Mouse (Mus musculus): Measurements from ENCODE around the gene Ubxn7. TPM values are rescaled to one million over a fixed set of nuclear protein-coding genes. Genes with fewer than 3 reads are reported as not detected.

Ubxn7 gene
- polyA plus RNA-seq, 2 experiments = 18.6 to 23.7 TPM

GRCm38 (mm10) chr16:32417457-32417856 lies 85.4 kb downstream of the Ubxn7 start:
- H3K9ac ChIP-seq (ENCODE audit: low read depth, low read length, severe bottlenecking) = no peak overlapping the region
- no peak overlapping the region for H3K4me3 ChIP-seq (replicated peaks; ENCODE audit: low read length)
- H3K9me3 ChIP-seq (ENCODE audit: control insufficient read depth, low read length) = no peaks in the 10 kb centered on the region
- no peaks in the 10 kb centered on the region for H3K27me3 ChIP-seq (ENCODE audit: control insufficient read depth, insufficient read depth, low read length)
- no peak for ATAC-seq (ENCODE audit: low FRiP score, low read depth)
- H3K4me2 ChIP-seq (replicated peaks; ENCODE audit: low read depth, low read length, severe bottlenecking) = no peak overlapping the region
- DNase-seq (ENCODE audit: low spot score) = no peak
- WGBS = 57% methylated on average over 1 of the region's 1 CpGs
- no peak for TF ChIP-seq POLR2A (IDR thresholded peaks at IDR 0.05; ENCODE audit: borderline replicate concordance, extremely low read depth, insufficient read depth, insufficient read length)
- no peaks in the 10 kb centered on the region for H3K36me3 ChIP-seq (ENCODE audit: control insufficient read depth, insufficient read depth, low read length)
- H3K27ac ChIP-seq (replicated peaks; ENCODE audit: low read depth, low read length) = no peak overlapping the region
- peaks cover 6% of the 10 kb centered on the region; the same call in 1 of the 2 replicates for H3K4me1 ChIP-seq (ENCODE audit: control insufficient read depth, insufficient read depth, low read length)

- Histone ChIP-seq H3K4me1 (ENCODE audit: control insufficient read depth, insufficient read depth, low read length) (peaks cover 6% of the 10 kb centered on the region; the same call in 1 of the 2 replicates), H3K4me2 (replicated peaks; ENCODE audit: low read depth, low read length, severe bottlenecking) (peak within 1 kb of the TSS; percentile 55), H3K36me3 (ENCODE audit: control insufficient read depth, insufficient read depth, low read length) (no peaks in the 10 kb centered on the region), H3K27me3 (ENCODE audit: control insufficient read depth, insufficient read depth, low read length) (no peaks in the 10 kb centered on the region), H3K9ac (ENCODE audit: low read depth, low read length, severe bottlenecking) (peak within 1 kb of the TSS; percentile 72), H3K27ac (replicated peaks; ENCODE audit: low read depth, low read length) (peak within 1 kb of the TSS; percentile 96), H3K9me3 (ENCODE audit: control insufficient read depth, low read length) (no peaks in the 10 kb centered on the region), H3K4me3 (replicated peaks; ENCODE audit: low read length) (peak within 1 kb of the TSS; percentile 57)
- WGBS = 2% methylated on average over 45 of the region's 45 CpGs
- peak; percentile 61; the same call in 1 of the 2 replicates for TF ChIP-seq POLR2A (IDR thresholded peaks at IDR 0.05; ENCODE audit: borderline replicate concordance, extremely low read depth, insufficient read depth, insufficient read length)
- DNase-seq (ENCODE audit: low spot score) (peak; percentile 95), ATAC-seq (ENCODE audit: low FRiP score, low read depth) (peak; percentile 98)
These were observed 87.7 kb downstream of the Ubxn7 start, which contains the start of gene Tctex1d2 for GRCm38 (mm10) chr16:32419517-32420483. Gene Tctex1d2 (plus strand): TSS chr16:32419702.

GRCm38 (mm10) chr16:32427506-32427905 lies 95.4 kb downstream of the Ubxn7 start:
- 94% methylated on average over 3 of the region's 3 CpGs for WGBS
- Histone ChIP-seq H3K27me3 (ENCODE audit: control insufficient read depth, insufficient read depth, low read length) (no peaks in the 10 kb centered on the region), H3K4me2 (replicated peaks; ENCODE audit: low read depth, low read length, severe bottlenecking) (no peak overlapping the region), H3K9me3 (ENCODE audit: control insufficient read depth, low read length) (no peaks in the 10 kb centered on the region), H3K4me3 (replicated peaks; ENCODE audit: low read length) (no peak overlapping the region), H3K4me1 (ENCODE audit: control insufficient read depth, insufficient read depth, low read length) (peaks cover 9% of the 10 kb centered on the region), H3K9ac (ENCODE audit: low read depth, low read length, severe bottlenecking) (no peak overlapping the region), H3K36me3 (ENCODE audit: control insufficient read depth, insufficient read depth, low read length) (no peaks in the 10 kb centered on the region; the same call in 1 of the 2 replicates), H3K27ac (replicated peaks; ENCODE audit: low read depth, low read length) (no peak overlapping the region)
- no peak for TF ChIP-seq POLR2A (IDR thresholded peaks at IDR 0.05; ENCODE audit: borderline replicate concordance, extremely low read depth, insufficient read depth, insufficient read length)
- DNase-seq (ENCODE audit: low spot score) (no peak), ATAC-seq (ENCODE audit: low FRiP score, low read depth) (no peak)

- DNase-seq (ENCODE audit: low spot score) = peak; percentile 95
- peak within 1 kb of the TSS; percentile 89 for H3K27ac ChIP-seq (replicated peaks; ENCODE audit: low read depth, low read length)
- ATAC-seq (ENCODE audit: low FRiP score, low read depth) = peak; percentile 97
- H3K4me2 ChIP-seq (replicated peaks; ENCODE audit: low read depth, low read length, severe bottlenecking) = peak within 1 kb of the TSS; percentile 80
- peak within 1 kb of the TSS; percentile 85 for H3K9ac ChIP-seq (ENCODE audit: low read depth, low read length, severe bottlenecking)
- H3K4me3 ChIP-seq (replicated peaks; ENCODE audit: low read length) = peak within 1 kb of the TSS; percentile 86
- TF ChIP-seq POLR2A (IDR thresholded peaks at IDR 0.05; ENCODE audit: borderline replicate concordance, extremely low read depth, insufficient read depth, insufficient read length) = 0 out of 2 replicates have a peak, but pooled peaks have one; percentile 15
- no peaks in the 10 kb centered on the region for H3K27me3 ChIP-seq (ENCODE audit: control insufficient read depth, insufficient read depth, low read length)
- H3K36me3 ChIP-seq (ENCODE audit: control insufficient read depth, insufficient read depth, low read length) = no peaks in the 10 kb centered on the region; the same call in 1 of the 2 replicates
- H3K4me1 ChIP-seq (ENCODE audit: control insufficient read depth, insufficient read depth, low read length) = peaks cover 9% of the 10 kb centered on the region
- H3K9me3 ChIP-seq (ENCODE audit: control insufficient read depth, low read length) = no peaks in the 10 kb centered on the region
- 3% methylated on average over 44 of the region's 54 CpGs for WGBS
These were observed 98.5 kb downstream of the Ubxn7 start, which contains the start of gene Pcyt1a for GRCm38 (mm10) chr16:32430474-32431046. Gene Pcyt1a (plus strand): TSS chr16:32430921.

GRCm38 (mm10) chr16:32431047-32431591 lies 99.1 kb downstream of the Ubxn7 start:
- Histone ChIP-seq H3K27me3 (ENCODE audit: control insufficient read depth, insufficient read depth, low read length) (no peaks in the 10 kb centered on the region), H3K36me3 (ENCODE audit: control insufficient read depth, insufficient read depth, low read length) (no peaks in the 10 kb centered on the region; the same call in 1 of the 2 replicates), H3K27ac (replicated peaks; ENCODE audit: low read depth, low read length) (peak overlapping the region; percentile 89), H3K4me1 (ENCODE audit: control insufficient read depth, insufficient read depth, low read length) (peaks cover 9% of the 10 kb centered on the region), H3K4me2 (replicated peaks; ENCODE audit: low read depth, low read length, severe bottlenecking) (peak overlapping the region; percentile 80), H3K9me3 (ENCODE audit: control insufficient read depth, low read length) (no peaks in the 10 kb centered on the region), H3K4me3 (replicated peaks; ENCODE audit: low read length) (peak overlapping the region; percentile 86), H3K9ac (ENCODE audit: low read depth, low read length, severe bottlenecking) (peak overlapping the region; percentile 85)
- DNase-seq (ENCODE audit: low spot score) (peak; percentile 4), ATAC-seq (ENCODE audit: low FRiP score, low read depth) (no peak; the same call in 1 of the 2 replicates)
- no peak for TF ChIP-seq POLR2A (IDR thresholded peaks at IDR 0.05; ENCODE audit: borderline replicate concordance, extremely low read depth, insufficient read depth, insufficient read length)
- 2% methylated on average over 28 of the region's 28 CpGs for WGBS

All from limb, embryonic 14.5 days (tissue).